Mouse (Mus musculus): Measurements from ENCODE around the gene 2310034G01Rik.
A peak's percentile ranks its signal among the peaks of the same experiment; 100 is the strongest.

2310034G01Rik gene

DNA sequence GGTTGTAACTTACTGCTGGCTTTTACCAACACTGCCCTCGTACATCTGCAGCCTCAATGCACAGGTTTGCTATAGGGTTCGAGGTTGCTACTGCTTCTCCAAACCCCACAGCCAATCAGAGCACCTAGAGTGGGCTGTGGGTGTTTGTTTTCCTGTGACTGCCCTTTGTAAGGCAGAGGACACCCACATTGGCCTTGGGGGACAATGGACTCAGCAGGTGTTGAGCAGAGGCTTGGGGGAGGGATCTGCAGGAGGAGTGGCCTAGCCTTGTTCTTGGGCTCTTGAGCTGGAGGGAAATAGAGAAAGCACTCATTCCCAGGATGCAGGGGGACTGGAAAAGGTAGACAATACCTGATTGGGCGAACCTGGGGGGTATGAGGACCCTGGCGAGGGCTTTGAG is 8.3 kb upstream of the 2310034G01Rik start:
- DNase-seq (ENCODE audit: low read depth, low spot score): peak; percentile 36

DNA sequence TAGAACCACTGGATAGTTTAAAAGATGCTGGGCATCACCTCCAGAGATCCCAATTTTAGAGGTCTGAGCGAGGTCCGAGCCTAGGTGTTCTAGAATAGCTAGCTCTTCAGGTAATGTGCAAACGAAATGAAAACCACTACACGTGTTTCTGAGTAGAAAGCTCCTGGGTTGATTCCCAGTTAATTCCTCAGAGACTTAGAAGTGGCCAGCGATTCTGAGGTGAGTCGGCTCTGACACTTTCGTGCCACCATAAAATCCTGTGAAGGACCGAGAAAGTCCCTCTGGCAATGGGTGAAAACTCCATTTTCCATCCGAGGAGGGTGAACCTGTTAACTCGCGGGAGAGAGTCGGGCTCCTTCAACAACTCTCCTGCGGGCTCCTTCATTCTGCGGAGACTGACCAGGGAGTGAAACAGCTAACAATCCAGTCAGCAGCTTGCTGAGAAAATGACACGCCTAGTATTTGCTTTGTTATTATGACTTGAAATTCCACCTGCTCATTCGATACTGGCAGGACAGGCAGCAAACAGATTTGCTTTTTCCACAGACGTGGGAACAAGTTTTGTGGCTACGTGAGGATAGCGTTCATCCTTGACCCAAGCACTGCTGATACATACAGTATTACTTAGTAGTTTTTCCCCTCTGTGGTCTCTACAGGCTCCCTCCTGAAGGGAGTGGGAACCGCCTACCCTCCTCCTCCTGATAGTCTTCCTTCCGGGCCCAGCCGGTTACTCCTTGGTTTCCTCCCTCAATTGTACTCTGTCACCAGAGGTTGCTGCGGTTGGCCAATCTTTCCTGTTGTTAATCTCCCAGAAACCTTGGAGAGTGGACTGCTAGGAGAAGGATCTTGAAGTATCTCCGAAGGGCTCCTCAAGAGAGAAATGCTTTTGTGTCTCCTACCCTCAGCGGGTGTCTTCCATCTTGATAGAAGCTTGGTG is 7.5 kb upstream of the 2310034G01Rik start:
- peak; percentile 31 for DNase-seq (ENCODE audit: low read depth, low spot score)

DNA sequence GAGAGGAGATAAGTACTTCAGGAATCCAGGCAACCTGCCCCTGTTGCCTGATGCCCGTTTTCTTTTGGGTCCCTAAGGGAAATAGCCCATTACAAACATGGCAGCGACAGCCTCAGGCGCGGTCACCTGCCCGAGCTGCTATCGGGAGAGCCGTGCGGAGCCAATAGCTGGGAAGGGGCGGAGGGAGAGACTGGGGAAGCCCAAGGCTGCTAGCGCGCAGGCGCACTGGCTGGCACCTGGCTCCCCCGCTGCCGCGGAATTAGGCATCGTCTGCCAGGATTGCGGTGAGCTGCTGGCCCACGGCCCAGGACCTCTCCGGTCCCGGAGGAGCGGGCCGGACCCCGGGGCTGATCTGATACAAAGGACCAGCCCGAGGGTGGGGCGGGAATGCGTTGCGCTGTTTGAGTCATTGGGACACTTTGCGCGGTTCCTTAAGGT is 6.6 kb upstream of the 2310034G01Rik start:
- DNase-seq (ENCODE audit: low read depth, low spot score): peak; percentile 80

DNA sequence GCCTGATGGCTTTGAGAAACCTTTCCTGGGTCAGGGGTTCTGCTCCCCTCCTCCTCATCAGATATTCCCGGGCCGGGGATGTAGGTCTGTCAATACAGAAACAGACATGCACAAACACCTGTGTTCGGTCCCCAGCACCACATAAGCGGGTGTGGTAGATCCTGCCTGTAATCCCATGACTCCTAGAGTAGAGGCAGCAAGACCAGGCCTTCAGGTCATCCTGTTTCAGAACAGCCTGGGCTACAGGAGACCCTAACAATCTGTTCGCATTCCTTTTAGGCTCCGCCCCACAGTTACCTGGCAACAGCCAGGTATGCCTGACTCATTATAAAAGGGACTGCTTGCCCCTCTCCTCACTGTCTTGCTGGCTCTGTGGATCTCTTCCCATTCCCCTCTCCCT is 552 bp downstream of the 2310034G01Rik start:
- DNase-seq (ENCODE audit: low read depth, low spot score): no peak

DNA sequence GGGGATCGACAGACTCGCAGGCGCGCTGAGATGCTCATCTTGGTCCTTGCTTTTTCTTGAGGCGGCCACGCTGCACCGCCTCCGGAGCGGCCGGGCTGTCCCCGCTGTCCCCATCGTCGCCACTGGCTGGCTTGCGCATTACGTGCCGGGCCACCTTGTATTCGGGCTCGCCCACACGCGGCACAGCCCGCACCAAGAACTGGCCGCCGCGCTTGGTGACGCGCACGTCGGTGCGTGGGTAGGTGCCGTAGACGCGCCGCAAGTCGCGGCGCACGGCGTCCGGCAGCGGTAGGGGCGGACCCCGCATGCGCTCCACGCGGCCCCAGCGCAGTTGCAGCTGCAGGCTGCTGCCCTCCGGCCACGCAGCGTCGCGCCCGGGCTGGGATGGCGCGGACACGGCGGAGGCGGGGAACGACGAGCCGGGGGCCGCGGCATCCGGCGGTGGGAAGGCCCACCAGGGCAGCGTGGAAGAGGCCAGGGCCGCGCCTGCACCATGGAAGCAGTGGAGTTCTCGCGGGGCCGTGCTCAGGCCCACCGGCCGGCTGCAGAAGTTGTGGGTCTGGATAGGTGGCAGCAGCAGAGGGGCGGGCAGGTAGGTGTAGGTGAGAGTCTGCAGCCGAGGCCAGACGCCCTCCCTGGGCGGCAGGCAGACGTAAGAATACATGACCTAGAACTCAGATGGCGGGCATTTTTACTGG is 1.2 kb downstream of the 2310034G01Rik start:
- no peak for DNase-seq (ENCODE audit: low read depth, low spot score)

GRCm38 (mm10) chr19:46347936-46348668 is 2.0 kb downstream of the 2310034G01Rik start:
- no peak for DNase-seq (ENCODE audit: low read depth, low spot score)

DNA sequence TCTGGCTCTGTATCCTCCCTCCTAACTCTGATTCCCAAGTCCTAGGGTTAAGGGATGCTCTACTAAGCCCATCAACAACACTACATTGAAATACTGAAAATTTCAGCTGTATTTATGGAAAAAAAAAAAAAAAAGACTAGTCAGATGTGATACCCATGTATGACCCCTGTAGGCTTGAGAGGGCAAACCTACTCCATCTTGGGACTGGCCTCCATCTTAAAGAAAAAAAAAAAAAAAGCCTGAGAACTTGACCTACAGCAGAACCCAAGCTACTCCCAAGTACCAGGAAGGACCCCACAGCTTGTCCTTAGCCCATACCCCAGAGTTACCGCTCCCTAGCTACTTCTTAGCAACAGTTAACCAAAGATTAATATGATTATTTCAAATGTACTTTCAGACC is 3.0 kb downstream of the 2310034G01Rik start:
- DNase-seq (ENCODE audit: low read depth, low spot score): no peak

DNA sequence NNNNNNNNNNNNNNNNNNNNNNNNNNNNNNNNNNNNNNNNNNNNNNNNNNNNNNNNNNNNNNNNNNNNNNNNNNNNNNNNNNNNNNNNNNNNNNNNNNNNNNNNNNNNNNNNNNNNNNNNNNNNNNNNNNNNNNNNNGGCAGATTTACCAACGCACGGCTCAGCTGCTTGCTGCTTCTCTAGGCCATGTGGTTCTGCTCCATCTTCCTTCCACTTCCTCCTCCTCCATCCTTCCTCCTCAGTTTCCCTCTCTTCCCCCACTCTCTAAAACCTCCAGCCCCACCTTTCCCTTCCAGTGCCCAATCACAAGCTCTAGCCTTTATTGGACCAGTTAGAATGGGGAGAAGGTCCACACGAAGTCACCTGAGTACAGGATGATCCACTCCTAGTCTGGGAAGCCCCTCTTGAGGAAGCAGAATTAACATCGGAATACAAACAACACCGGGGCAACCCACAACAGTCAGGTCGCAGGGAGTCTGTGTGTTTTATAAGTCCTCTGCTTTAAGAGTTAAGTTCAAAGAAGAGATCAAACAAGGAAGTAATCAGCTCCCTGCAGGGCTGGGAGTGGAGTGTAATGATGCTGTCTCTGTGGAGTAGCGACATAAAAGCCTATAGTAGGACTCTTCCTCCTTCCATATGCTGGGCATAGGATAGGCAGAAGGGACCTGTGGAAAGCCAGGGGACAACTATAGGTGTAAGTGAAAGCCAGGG is 5.2 kb downstream of the 2310034G01Rik start:
- DNase-seq (ENCODE audit: low read depth, low spot score): no peak

GRCm38 (mm10) chr19:46339287-46339971 is 10.7 kb downstream of the 2310034G01Rik start:
- DNase-seq (ENCODE audit: low read depth, low spot score): no peak

DNA sequence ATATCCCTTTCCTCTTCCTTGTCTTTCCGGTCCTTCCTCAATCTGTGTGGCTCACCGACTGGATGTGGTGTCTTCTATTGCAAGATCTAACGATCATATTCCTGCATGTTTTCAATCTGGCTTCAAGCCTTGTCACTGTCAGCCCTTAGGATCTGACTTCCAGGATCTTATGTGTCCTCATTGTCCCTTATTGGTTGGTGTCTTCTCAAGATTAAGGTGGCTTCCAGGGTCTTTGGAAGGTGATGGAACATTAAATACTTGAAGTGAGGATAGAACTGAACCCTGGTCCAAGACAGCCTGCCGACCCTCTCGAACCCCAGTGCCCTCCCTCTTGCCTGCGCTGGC is 11.2 kb downstream of the 2310034G01Rik start:
- no peak for DNase-seq (ENCODE audit: low read depth, low spot score)

DNA sequence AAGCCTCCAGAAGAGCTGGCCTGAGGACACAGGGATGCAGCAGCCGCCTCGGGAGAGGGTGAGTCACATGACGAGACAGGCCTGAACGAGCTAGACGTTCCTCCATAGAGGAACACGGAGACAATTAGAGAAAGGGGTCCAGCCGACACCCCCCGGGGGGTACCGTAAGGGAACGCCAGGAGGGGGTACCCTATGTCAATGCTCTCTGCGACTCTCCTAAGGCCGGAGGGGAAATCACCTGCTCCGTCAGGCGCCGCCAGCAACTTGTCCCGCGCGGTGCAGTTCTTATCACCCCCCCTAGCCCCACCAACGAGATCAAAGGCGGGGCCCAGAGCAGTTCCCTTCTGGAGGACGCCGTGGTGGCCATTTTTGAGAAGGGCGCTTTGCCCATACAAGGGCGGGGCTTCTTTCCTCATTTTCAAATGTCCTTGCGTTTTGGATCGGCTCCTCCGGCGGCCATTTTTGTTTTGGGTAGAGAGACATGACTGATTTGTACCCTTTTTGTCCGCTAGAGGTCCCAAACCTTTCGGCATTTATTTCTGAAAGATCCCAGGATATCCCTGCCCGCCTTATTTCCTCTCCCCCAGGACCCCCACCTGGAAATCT is 11.7 kb downstream of the 2310034G01Rik start, which contains the start of gene Cuedc2:
Gene Cuedc2, minus strand, starts transcription at position 372 of the 606 bp plus-strand sequence.
- DNase-seq (ENCODE audit: low read depth, low spot score): peak; percentile 88

- no peak for DNase-seq (ENCODE audit: low read depth, low spot score)
Measured at GRCm38 (mm10) chr19:46337719-46338330, 12.3 kb downstream of the 2310034G01Rik start.

- no peak for DNase-seq (ENCODE audit: low read depth, low spot score)
Measured at GRCm38 (mm10) chr19:46333906-46334305, 16.2 kb downstream of the 2310034G01Rik start.

DNA sequence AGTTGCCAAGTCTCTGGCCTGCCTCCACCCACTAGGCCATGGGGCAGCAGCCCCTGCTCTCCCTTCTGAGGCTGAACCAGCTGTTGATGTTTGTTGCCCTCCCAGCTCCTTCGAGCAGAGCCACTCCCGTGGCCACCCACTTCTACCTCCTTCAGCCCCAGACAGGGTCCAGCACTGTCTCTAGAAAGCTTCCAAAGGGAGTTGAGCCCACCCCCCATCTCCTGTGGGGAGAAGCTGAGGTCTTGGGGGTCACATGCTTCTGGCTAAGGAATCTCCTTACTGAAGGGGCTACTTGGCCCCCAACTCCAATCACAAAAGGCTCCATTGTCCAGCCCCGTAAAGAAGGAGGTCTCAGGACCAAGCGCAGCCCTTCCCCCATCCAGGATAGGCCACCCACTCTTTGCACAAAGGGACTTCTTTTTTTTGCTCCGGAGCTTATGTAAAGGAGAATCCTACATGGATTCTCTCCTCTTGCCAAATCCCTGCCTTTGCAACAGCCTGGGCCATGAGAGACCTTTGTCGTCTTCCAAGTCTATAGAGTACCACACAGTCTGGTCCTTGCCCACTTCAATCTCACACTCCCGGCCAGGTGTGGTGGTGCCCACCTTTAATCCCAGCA is 17.3 kb downstream of the 2310034G01Rik start:
- DNase-seq (ENCODE audit: low read depth, low spot score): no peak

- DNase-seq (ENCODE audit: low read depth, low spot score): no peak
Measured at GRCm38 (mm10) chr19:46331936-46332335, 18.2 kb downstream of the 2310034G01Rik start.

GRCm38 (mm10) chr19:46331326-46331725 is 18.8 kb downstream of the 2310034G01Rik start:
- no peak for DNase-seq (ENCODE audit: low read depth, low spot score)

DNA sequence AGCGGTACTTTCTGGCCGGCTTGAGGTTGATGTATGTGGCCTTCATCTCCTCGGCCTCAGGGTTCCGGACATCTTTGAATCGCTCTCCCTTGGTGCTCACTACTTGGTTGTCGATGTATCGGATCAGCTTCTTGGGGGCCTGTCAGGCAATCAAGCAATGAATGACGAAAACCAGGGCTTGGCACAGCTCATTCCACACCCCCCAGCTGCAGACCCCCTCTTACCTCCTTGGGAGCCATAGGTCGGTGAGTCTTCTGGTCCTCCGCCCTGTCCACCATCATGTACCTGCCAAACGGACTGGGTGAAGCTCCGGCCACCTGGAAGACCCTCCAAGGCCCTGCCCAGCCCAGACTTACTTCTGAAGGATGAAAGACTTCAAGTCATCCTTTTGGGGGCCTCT is 19.4 kb downstream of the 2310034G01Rik start:
- DNase-seq (ENCODE audit: low read depth, low spot score): no peak

DNA sequence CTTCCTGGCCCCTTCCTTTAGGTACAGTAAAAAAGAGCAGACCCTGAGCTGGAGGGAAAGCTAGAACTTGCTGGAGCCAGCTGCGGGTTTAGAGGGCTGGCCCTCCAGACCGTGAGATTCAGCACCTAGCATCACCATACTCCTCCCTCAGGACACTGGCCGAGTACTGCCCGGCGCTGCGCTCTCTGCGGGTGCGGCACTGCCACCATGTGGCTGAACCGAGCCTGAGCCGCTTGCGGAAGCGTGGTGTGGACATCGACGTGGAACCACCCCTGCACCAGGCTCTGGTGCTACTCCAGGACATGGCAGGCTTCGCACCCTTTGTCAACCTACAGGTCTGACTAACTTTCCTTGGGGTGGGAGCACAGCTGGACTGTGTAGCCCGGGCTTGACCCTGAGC is 20.2 kb downstream of the 2310034G01Rik start:
- DNase-seq (ENCODE audit: low read depth, low spot score): no peak

GRCm38 (mm10) chr19:46329031-46329641 is 21.0 kb downstream of the 2310034G01Rik start:
- no peak for DNase-seq (ENCODE audit: low read depth, low spot score)

All from WW6 (cell line).